Mouse (Mus musculus): ENCODE data around the gene Ank3. TPM values are rescaled to one million over a fixed set of nuclear protein-coding genes. Genes with fewer than 3 reads are reported as not detected.

Gene Ank3
- polyA plus RNA-seq, 1 experiment from 2014 or later = 48.9 TPM

- H3K27ac ChIP-seq (ENCODE audit: low read depth, low read length) = no peak overlapping the region
- no peaks in the 10 kb centered on the region for H3K4me1 ChIP-seq (ENCODE audit: control insufficient read depth, insufficient read depth, low read length)
- no peak for ATAC-seq (replicated peaks; ENCODE audit: insufficient number of reproducible peaks, low FRiP score, low TSS enrichment)
- no peak overlapping the region for H3K4me2 ChIP-seq
- H3K4me3 ChIP-seq (ENCODE audit: low read depth, low read length) = no peak overlapping the region
- H3K9ac ChIP-seq (ENCODE audit: low read depth, low read length) = no peak overlapping the region
- H3K27me3 ChIP-seq (ENCODE audit: control insufficient read depth, insufficient read depth, low read length) = no peaks in the 10 kb centered on the region
- H3K36me3 ChIP-seq (ENCODE audit: control insufficient read depth, insufficient read depth, low read length) = no peaks in the 10 kb centered on the region
- 81% methylated on average over 7 of the region's 7 CpGs for WGBS (ENCODE audit: insufficient replicate concordance)
- H3K9me3 ChIP-seq (replicated peaks; ENCODE audit: control insufficient read depth, low read length) = no peaks in the 10 kb centered on the region
Observed at GRCm38 (mm10) chr10:69431101-69431500, 32.5 kb downstream of the Ank3 start.

GRCm38 (mm10) chr10:69435213-69435612 lies 36.6 kb downstream of the Ank3 start:
- Histone ChIP-seq H3K27ac (ENCODE audit: low read depth, low read length) (no peak overlapping the region), H3K27me3 (ENCODE audit: control insufficient read depth, insufficient read depth, low read length) (no peaks in the 10 kb centered on the region), H3K9ac (ENCODE audit: low read depth, low read length) (no peak overlapping the region), H3K4me3 (ENCODE audit: low read depth, low read length) (no peak overlapping the region), H3K9me3 (replicated peaks; ENCODE audit: control insufficient read depth, low read length) (no peaks in the 10 kb centered on the region), H3K36me3 (ENCODE audit: control insufficient read depth, insufficient read depth, low read length) (no peaks in the 10 kb centered on the region), H3K4me2 (no peak overlapping the region), H3K4me1 (ENCODE audit: control insufficient read depth, insufficient read depth, low read length) (no peaks in the 10 kb centered on the region)
- no peak for ATAC-seq (replicated peaks; ENCODE audit: insufficient number of reproducible peaks, low FRiP score, low TSS enrichment)
- WGBS (ENCODE audit: insufficient replicate concordance) = 83% methylated on average over 6 of the region's 6 CpGs

GRCm38 (mm10) chr10:69439449-69439848 lies 40.9 kb downstream of the Ank3 start:
- Histone ChIP-seq H3K4me3 (ENCODE audit: low read depth, low read length) (no peak overlapping the region), H3K27me3 (ENCODE audit: control insufficient read depth, insufficient read depth, low read length) (no peaks in the 10 kb centered on the region), H3K4me1 (ENCODE audit: control insufficient read depth, insufficient read depth, low read length) (no peaks in the 10 kb centered on the region), H3K4me2 (no peak overlapping the region), H3K27ac (ENCODE audit: low read depth, low read length) (no peak overlapping the region), H3K9me3 (replicated peaks; ENCODE audit: control insufficient read depth, low read length) (no peaks in the 10 kb centered on the region), H3K9ac (ENCODE audit: low read depth, low read length) (no peak overlapping the region), H3K36me3 (ENCODE audit: control insufficient read depth, insufficient read depth, low read length) (no peaks in the 10 kb centered on the region)
- ATAC-seq (replicated peaks; ENCODE audit: insufficient number of reproducible peaks, low FRiP score, low TSS enrichment) = no peak
- 82% methylated on average over 8 of the region's 8 CpGs for WGBS (ENCODE audit: insufficient replicate concordance)

- Histone ChIP-seq H3K27me3 (ENCODE audit: control insufficient read depth, insufficient read depth, low read length) (no peaks in the 10 kb centered on the region), H3K9ac (ENCODE audit: low read depth, low read length) (no peak overlapping the region), H3K4me1 (ENCODE audit: control insufficient read depth, insufficient read depth, low read length) (no peaks in the 10 kb centered on the region), H3K36me3 (ENCODE audit: control insufficient read depth, insufficient read depth, low read length) (no peaks in the 10 kb centered on the region), H3K27ac (ENCODE audit: low read depth, low read length) (no peak overlapping the region), H3K4me2 (no peak overlapping the region), H3K4me3 (ENCODE audit: low read depth, low read length) (no peak overlapping the region), H3K9me3 (replicated peaks; ENCODE audit: control insufficient read depth, low read length) (no peaks in the 10 kb centered on the region)
- ATAC-seq (replicated peaks; ENCODE audit: insufficient number of reproducible peaks, low FRiP score, low TSS enrichment) = no peak
- 64% methylated on average over 5 of the region's 5 CpGs for WGBS (ENCODE audit: insufficient replicate concordance)
Observed at GRCm38 (mm10) chr10:69444546-69444945, 46.0 kb downstream of the Ank3 start.

GRCm38 (mm10) chr10:69445951-69446350 lies 47.4 kb downstream of the Ank3 start:
- no peaks in the 10 kb centered on the region for H3K27me3 ChIP-seq (ENCODE audit: control insufficient read depth, insufficient read depth, low read length)
- no peak for ATAC-seq (replicated peaks; ENCODE audit: insufficient number of reproducible peaks, low FRiP score, low TSS enrichment)
- no peaks in the 10 kb centered on the region for H3K36me3 ChIP-seq (ENCODE audit: control insufficient read depth, insufficient read depth, low read length)
- no peaks in the 10 kb centered on the region for H3K9me3 ChIP-seq (replicated peaks; ENCODE audit: control insufficient read depth, low read length)
- no peak overlapping the region for H3K9ac ChIP-seq (ENCODE audit: low read depth, low read length)
- H3K4me3 ChIP-seq (ENCODE audit: low read depth, low read length) = no peak overlapping the region
- no peak overlapping the region for H3K27ac ChIP-seq (ENCODE audit: low read depth, low read length)
- H3K4me1 ChIP-seq (ENCODE audit: control insufficient read depth, insufficient read depth, low read length) = no peaks in the 10 kb centered on the region
- 73% methylated on average over 7 of the region's 7 CpGs for WGBS (ENCODE audit: insufficient replicate concordance)
- H3K4me2 ChIP-seq = no peak overlapping the region

- Histone ChIP-seq H3K27ac (ENCODE audit: low read depth, low read length) (no peak overlapping the region), H3K4me1 (ENCODE audit: control insufficient read depth, insufficient read depth, low read length) (no peaks in the 10 kb centered on the region), H3K27me3 (ENCODE audit: control insufficient read depth, insufficient read depth, low read length) (no peaks in the 10 kb centered on the region), H3K36me3 (ENCODE audit: control insufficient read depth, insufficient read depth, low read length) (no peaks in the 10 kb centered on the region), H3K4me2 (no peak overlapping the region), H3K4me3 (ENCODE audit: low read depth, low read length) (no peak overlapping the region), H3K9ac (ENCODE audit: low read depth, low read length) (no peak overlapping the region), H3K9me3 (replicated peaks; ENCODE audit: control insufficient read depth, low read length) (no peaks in the 10 kb centered on the region)
- ATAC-seq (replicated peaks; ENCODE audit: insufficient number of reproducible peaks, low FRiP score, low TSS enrichment) = no peak
- 70% methylated on average over 5 of the region's 5 CpGs for WGBS (ENCODE audit: insufficient replicate concordance)
Observed at GRCm38 (mm10) chr10:69446566-69446965, 48.0 kb downstream of the Ank3 start.

- no peak overlapping the region for H3K4me3 ChIP-seq (ENCODE audit: low read depth, low read length)
- H3K27me3 ChIP-seq (ENCODE audit: control insufficient read depth, insufficient read depth, low read length) = no peaks in the 10 kb centered on the region
- no peaks in the 10 kb centered on the region for H3K36me3 ChIP-seq (ENCODE audit: control insufficient read depth, insufficient read depth, low read length)
- H3K9ac ChIP-seq (ENCODE audit: low read depth, low read length) = no peak overlapping the region
- no peaks in the 10 kb centered on the region for H3K4me1 ChIP-seq (ENCODE audit: control insufficient read depth, insufficient read depth, low read length)
- H3K27ac ChIP-seq (ENCODE audit: low read depth, low read length) = no peak overlapping the region
- 86% methylated on average over 5 of the region's 5 CpGs for WGBS (ENCODE audit: insufficient replicate concordance)
- ATAC-seq (replicated peaks; ENCODE audit: insufficient number of reproducible peaks, low FRiP score, low TSS enrichment) = no peak
- no peaks in the 10 kb centered on the region for H3K9me3 ChIP-seq (replicated peaks; ENCODE audit: control insufficient read depth, low read length)
- no peak overlapping the region for H3K4me2 ChIP-seq
Observed at GRCm38 (mm10) chr10:69447308-69447707, 48.7 kb downstream of the Ank3 start.

- Histone ChIP-seq H3K4me2 (no peak overlapping the region), H3K9ac (ENCODE audit: low read depth, low read length) (no peak overlapping the region), H3K9me3 (replicated peaks; ENCODE audit: control insufficient read depth, low read length) (no peaks in the 10 kb centered on the region), H3K36me3 (ENCODE audit: control insufficient read depth, insufficient read depth, low read length) (no peaks in the 10 kb centered on the region), H3K4me3 (ENCODE audit: low read depth, low read length) (no peak overlapping the region), H3K27ac (ENCODE audit: low read depth, low read length) (no peak overlapping the region), H3K4me1 (ENCODE audit: control insufficient read depth, insufficient read depth, low read length) (no peaks in the 10 kb centered on the region), H3K27me3 (ENCODE audit: control insufficient read depth, insufficient read depth, low read length) (no peaks in the 10 kb centered on the region)
- 60% methylated on average over 3 of the region's 3 CpGs for WGBS (ENCODE audit: insufficient replicate concordance)
- ATAC-seq (replicated peaks; ENCODE audit: insufficient number of reproducible peaks, low FRiP score, low TSS enrichment) = no peak
Observed at GRCm38 (mm10) chr10:69448174-69448573, 49.6 kb downstream of the Ank3 start.

- H3K4me2 ChIP-seq = no peak overlapping the region
- no peak overlapping the region for H3K27ac ChIP-seq (ENCODE audit: low read depth, low read length)
- WGBS (ENCODE audit: insufficient replicate concordance) = 62% methylated on average over 5 of the region's 5 CpGs
- H3K27me3 ChIP-seq (ENCODE audit: control insufficient read depth, insufficient read depth, low read length) = no peaks in the 10 kb centered on the region
- no peaks in the 10 kb centered on the region for H3K4me1 ChIP-seq (ENCODE audit: control insufficient read depth, insufficient read depth, low read length)
- no peak overlapping the region for H3K4me3 ChIP-seq (ENCODE audit: low read depth, low read length)
- no peaks in the 10 kb centered on the region for H3K36me3 ChIP-seq (ENCODE audit: control insufficient read depth, insufficient read depth, low read length)
- no peak overlapping the region for H3K9ac ChIP-seq (ENCODE audit: low read depth, low read length)
- no peak for ATAC-seq (replicated peaks; ENCODE audit: insufficient number of reproducible peaks, low FRiP score, low TSS enrichment)
- no peaks in the 10 kb centered on the region for H3K9me3 ChIP-seq (replicated peaks; ENCODE audit: control insufficient read depth, low read length)
Observed at GRCm38 (mm10) chr10:69451006-69451405, 52.4 kb downstream of the Ank3 start.
